Mouse (Mus musculus): ENCODE measurements around the gene Ccdc189. TPM values are rescaled to one million over a fixed set of nuclear protein-coding genes. Genes with fewer than 3 reads are reported as not detected.

Gene Ccdc189
- polyA plus RNA-seq, 1 experiment from 2014 or later = 12.8 TPM

DNA sequence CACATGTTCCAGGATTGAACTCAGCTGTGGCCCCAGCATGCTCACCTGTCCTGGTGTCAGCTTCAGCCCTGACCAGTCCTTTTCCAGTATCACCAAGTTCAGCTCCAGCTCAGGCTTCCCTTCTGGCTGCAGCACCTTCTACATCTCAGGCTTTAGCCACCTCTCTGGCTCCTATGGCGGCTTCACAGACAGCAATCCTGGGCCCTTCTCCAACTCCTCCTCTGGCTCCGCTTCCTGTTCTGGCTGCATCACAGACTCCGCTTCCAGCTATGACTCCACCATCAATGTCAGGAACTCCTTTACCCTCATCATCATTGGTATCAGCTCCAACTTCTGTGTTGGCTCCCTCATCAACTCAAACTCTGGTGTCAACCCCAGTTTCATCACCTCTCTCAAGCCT is 46.7 kb downstream of the Ccdc189 start:
- no peak for DNase-seq (ENCODE audit: extremely low spot score, low spot score)
- Histone ChIP-seq H3K4me3 (no peak overlapping the region), H3K9me3 (no peaks in the 10 kb centered on the region), H3K27ac (no peak overlapping the region), H3K4me1 (no peaks in the 10 kb centered on the region), H3K36me3 (replicated peaks) (peaks cover 100% of the 10 kb centered on the region), H3K27me3 (ENCODE audit: poor library complexity, severe bottlenecking) (no peaks in the 10 kb centered on the region)
- 96% methylated on average over 3 of the region's 3 CpGs for WGBS

Other genes with a start within 250 kb of the Ccdc189 start
- gene Zfp768, start 243.0 kb downstream of the Ccdc189 start, polyA plus RNA-seq (2016; fragmentation: Nextera tagmentation; extraction: Ambion mirVana) = 17.6 and 18.9 TPM in 2 replicates
- 7.6 TPM in 2 replicates for gene Zfp747, start 212.5 kb downstream of the Ccdc189 start, polyA plus RNA-seq (2016; fragmentation: Nextera tagmentation; extraction: Ambion mirVana)
- gene 9130019O22Rik, start 201.4 kb downstream of the Ccdc189 start, polyA plus RNA-seq (2016; fragmentation: Nextera tagmentation; extraction: Ambion mirVana) = 4.8 and 5.3 TPM in 2 replicates
- 4.2 and 4.8 TPM in 2 replicates for gene E430018J23Rik, start 195.0 kb downstream of the Ccdc189 start, polyA plus RNA-seq (2016; fragmentation: Nextera tagmentation; extraction: Ambion mirVana)
- gene Zfp764, start 181.8 kb downstream of the Ccdc189 start, polyA plus RNA-seq (2016; fragmentation: Nextera tagmentation; extraction: Ambion mirVana) = 5.8 and 6.1 TPM in 2 replicates
- 33.9 and 35.0 TPM in 2 replicates for gene Zfp688, start 166.5 kb downstream of the Ccdc189 start, polyA plus RNA-seq (2016; fragmentation: Nextera tagmentation; extraction: Ambion mirVana)
- 14.4 and 15.4 TPM in 2 replicates for gene Zfp689, start 139.4 kb downstream of the Ccdc189 start, polyA plus RNA-seq (2016; fragmentation: Nextera tagmentation; extraction: Ambion mirVana)
- 47.3 and 50.9 TPM in 2 replicates for gene Prr14, start 129.0 kb downstream of the Ccdc189 start, polyA plus RNA-seq (2016; fragmentation: Nextera tagmentation; extraction: Ambion mirVana)
- gene Fbrs, start 109.4 kb downstream of the Ccdc189 start, polyA plus RNA-seq (2016; fragmentation: Nextera tagmentation; extraction: Ambion mirVana) = 7.3 and 7.7 TPM in 2 replicates
- 52.8 and 63.6 TPM in 2 replicates for gene Srcap, start 76.6 kb downstream of the Ccdc189 start, polyA plus RNA-seq (2016; fragmentation: Nextera tagmentation; extraction: Ambion mirVana)
- 15.9 and 18.4 TPM in 2 replicates for gene Gm42715, start 69.0 kb downstream of the Ccdc189 start, polyA plus RNA-seq (2016; fragmentation: Nextera tagmentation; extraction: Ambion mirVana)
- 6.2 TPM in 2 replicates for gene Tmem265, start 27.2 kb downstream of the Ccdc189 start, polyA plus RNA-seq (2016; fragmentation: Nextera tagmentation; extraction: Ambion mirVana)
- gene Phkg2, start 15.3 kb downstream of the Ccdc189 start, polyA plus RNA-seq (2016; fragmentation: Nextera tagmentation; extraction: Ambion mirVana) = 42.4 and 45.0 TPM in 2 replicates
- gene Rnf40, start 172 bp upstream of the Ccdc189 start, polyA plus RNA-seq (2016; fragmentation: Nextera tagmentation; extraction: Ambion mirVana) = 60.5 and 62.8 TPM in 2 replicates
- gene Zfp629, start 27.2 kb upstream of the Ccdc189 start, polyA plus RNA-seq (2016; fragmentation: Nextera tagmentation; extraction: Ambion mirVana) = 30.6 and 33.0 TPM in 2 replicates
- gene Bcl7c, start 120.3 kb upstream of the Ccdc189 start, polyA plus RNA-seq (2016; fragmentation: Nextera tagmentation; extraction: Ambion mirVana) = 44.5 and 50.4 TPM in 2 replicates
- 5.9 and 6.0 TPM in 2 replicates for gene Ctf1, start 124.1 kb upstream of the Ccdc189 start, polyA plus RNA-seq (2016; fragmentation: Nextera tagmentation; extraction: Ambion mirVana)
- gene Ctf2, start 143.6 kb upstream of the Ccdc189 start, polyA plus RNA-seq (2016; fragmentation: Nextera tagmentation; extraction: Ambion mirVana) = 0.33 and 0.39 TPM in 2 replicates
- gene Fbxl19, start 155.9 kb upstream of the Ccdc189 start, polyA plus RNA-seq (2016; fragmentation: Nextera tagmentation; extraction: Ambion mirVana) = 7.6 and 8.2 TPM in 2 replicates
- gene Orai3, start 181.2 kb upstream of the Ccdc189 start, polyA plus RNA-seq (2016; fragmentation: Nextera tagmentation; extraction: Ambion mirVana) = 8.4 and 9.8 TPM in 2 replicates
- 16.0 and 17.1 TPM in 2 replicates for gene Setd1a, start 188.1 kb upstream of the Ccdc189 start, polyA plus RNA-seq (2016; fragmentation: Nextera tagmentation; extraction: Ambion mirVana)
- gene Gm49388, start 197.0 kb upstream of the Ccdc189 start, polyA plus RNA-seq (2016; fragmentation: Nextera tagmentation; extraction: Ambion mirVana) = not detected in 2 replicates
- 5.4 and 5.8 TPM in 2 replicates for gene Hsd3b7, start 212.0 kb upstream of the Ccdc189 start, polyA plus RNA-seq (2016; fragmentation: Nextera tagmentation; extraction: Ambion mirVana)
- 23.7 and 24.6 TPM in 2 replicates for gene Stx4a, start 235.7 kb upstream of the Ccdc189 start, polyA plus RNA-seq (2016; fragmentation: Nextera tagmentation; extraction: Ambion mirVana)
- gene Stx1b, start 236.0 kb upstream of the Ccdc189 start, polyA plus RNA-seq (2016; fragmentation: Nextera tagmentation; extraction: Ambion mirVana) = 5.5 and 6.1 TPM in 2 replicates